Mouse (Mus musculus) B cell, adult 2 months (primary cell): ENCODE measurements around the gene Tpra1.

Experiments
- DNase-seq, 2 experiments: peaks; one replicate each; pipeline ENCODE4 v3.0.0; 2022

Gene Tpra1

GRCm38 (mm10) chr6:88901947-88902820 lies at the start of gene Tpra1:
Gene Tpra1, plus strand, starts transcription at chr6:88902251.
- peak; percentile 90 to 93 for DNase-seq

GRCm38 (mm10) chr6:88854509-88854908 lies 47.5 kb upstream of the Tpra1 start:
- no peak for DNase-seq

- DNase-seq = peak; percentile 74
These were observed 46.4 kb upstream of the Tpra1 start for GRCm38 (mm10) chr6:88855636-88856035.

GRCm38 (mm10) chr6:88857249-88857648 lies 44.8 kb upstream of the Tpra1 start:
- no peak for DNase-seq

GRCm38 (mm10) chr6:88857830-88858229 lies 44.2 kb upstream of the Tpra1 start:
- no peak for DNase-seq

GRCm38 (mm10) chr6:88858341-88858740 lies 43.7 kb upstream of the Tpra1 start:
- no peak for DNase-seq

- DNase-seq = peak; percentile 31 to 42
These were observed 41.1 kb upstream of the Tpra1 start for GRCm38 (mm10) chr6:88860914-88861313.

- no peak for DNase-seq
These were observed 36.3 kb upstream of the Tpra1 start for GRCm38 (mm10) chr6:88865704-88866103.

GRCm38 (mm10) chr6:88869459-88869858 lies 32.6 kb upstream of the Tpra1 start:
- no peak for DNase-seq

- DNase-seq = no peak
These were observed 31.5 kb upstream of the Tpra1 start for GRCm38 (mm10) chr6:88870594-88870993.

- DNase-seq = no peak
These were observed 30.5 kb upstream of the Tpra1 start for GRCm38 (mm10) chr6:88871546-88871945.

- DNase-seq = no peak
These were observed 29.2 kb upstream of the Tpra1 start for GRCm38 (mm10) chr6:88872811-88873210.

- no peak for DNase-seq
These were observed 27.8 kb upstream of the Tpra1 start for GRCm38 (mm10) chr6:88873965-88874867.

- DNase-seq = peak; percentile 15 to 25
These were observed 27.1 kb upstream of the Tpra1 start, which contains the start of gene Podxl2 for GRCm38 (mm10) chr6:88874868-88875508. Gene Podxl2, minus strand, starts transcription at chr6:88875044.

GRCm38 (mm10) chr6:88879471-88879870 lies 22.6 kb upstream of the Tpra1 start:
- no peak for DNase-seq

GRCm38 (mm10) chr6:88881334-88881733 lies 20.7 kb upstream of the Tpra1 start:
- DNase-seq = no peak

- DNase-seq = no peak
These were observed 17.9 kb upstream of the Tpra1 start for GRCm38 (mm10) chr6:88884195-88884594.

- no peak for DNase-seq
These were observed 17.4 kb upstream of the Tpra1 start for GRCm38 (mm10) chr6:88884690-88885089.

GRCm38 (mm10) chr6:88885644-88886416 lies 16.2 kb upstream of the Tpra1 start:
- no peak for DNase-seq

GRCm38 (mm10) chr6:88886417-88886967 lies 15.6 kb upstream of the Tpra1 start:
- no peak for DNase-seq

GRCm38 (mm10) chr6:88889410-88890042 lies 12.5 kb upstream of the Tpra1 start:
- DNase-seq = no peak
